Mouse (Mus musculus) hematopoietic stem cell, adult 5-6 weeks (primary cell): ENCODE results near the gene Srrm4. TPM values are rescaled to one million over a fixed set of nuclear protein-coding genes. Genes with fewer than 3 reads are reported as not detected.

ENCODE experiments used
- ATAC-seq, 2 experiments: fragments of 125-278 bp in 1 of 2; replicated peaks in 1 of 2; 2 replicates each; pipeline ENCODE4 v1.8.0; 2016 to 2017; ENCODE audit warnings: inconsistent platforms in 2 of 2, mild to moderate bottlenecking in 2 of 2, moderate number of reproducible peaks in 2 of 2, low read depth in 1 of 2, moderate TSS enrichment in 1 of 2; ENCODE audit not compliant: low FRiP score in 2 of 2, poor library complexity in 2 of 2, severe bottlenecking in 2 of 2, insufficient read depth in 1 of 2, low TSS enrichment in 1 of 2
- total RNA-seq: library from RNA; stranded (forward); fragments of 172-1452, 232-1000 nt; gene quantifications from 2 replicates; pipeline ENCODE4 v1.2.3, GENCODE M21; 2017

The Srrm4 gene
- total RNA-seq, 1 experiment from 2014 or later = not detected

GRCm38 (mm10) chr5:116563713-116564112, 27.9 kb downstream of the Srrm4 start:
- no peak for ATAC-seq

- ATAC-seq = no peak
Observed at GRCm38 (mm10) chr5:116559091-116559490, 32.5 kb downstream of the Srrm4 start.

GRCm38 (mm10) chr5:116556614-116557013, 35.0 kb downstream of the Srrm4 start:
- ATAC-seq = no peak

- ATAC-seq = no peak
Observed at GRCm38 (mm10) chr5:116553868-116554267, 37.7 kb downstream of the Srrm4 start.

- no peak for ATAC-seq
Observed at GRCm38 (mm10) chr5:116553106-116553505, 38.5 kb downstream of the Srrm4 start.

GRCm38 (mm10) chr5:116552584-116552983, 39.0 kb downstream of the Srrm4 start:
- ATAC-seq = no peak

- no peak for ATAC-seq
Observed at GRCm38 (mm10) chr5:116545746-116546145, 45.9 kb downstream of the Srrm4 start.

GRCm38 (mm10) chr5:116542317-116542716, 49.3 kb downstream of the Srrm4 start:
- no peak for ATAC-seq

- no peak for ATAC-seq
Observed at GRCm38 (mm10) chr5:116541128-116541527, 50.5 kb downstream of the Srrm4 start.

- ATAC-seq = no peak
Observed at GRCm38 (mm10) chr5:116539360-116539759, 52.3 kb downstream of the Srrm4 start.

GRCm38 (mm10) chr5:116538491-116538890, 53.1 kb downstream of the Srrm4 start:
- no peak for ATAC-seq

- no peak for ATAC-seq
Observed at GRCm38 (mm10) chr5:116526324-116526723, 65.3 kb downstream of the Srrm4 start.

GRCm38 (mm10) chr5:116525308-116525707, 66.3 kb downstream of the Srrm4 start:
- no peak for ATAC-seq

GRCm38 (mm10) chr5:116523553-116523952, 68.1 kb downstream of the Srrm4 start:
- ATAC-seq = no peak

GRCm38 (mm10) chr5:116523079-116523478, 68.5 kb downstream of the Srrm4 start:
- ATAC-seq = no peak

GRCm38 (mm10) chr5:116522273-116522672, 69.3 kb downstream of the Srrm4 start:
- ATAC-seq = no peak

GRCm38 (mm10) chr5:116518047-116518446, 73.6 kb downstream of the Srrm4 start:
- ATAC-seq = no peak

- ATAC-seq = no peak
Observed at GRCm38 (mm10) chr5:116512135-116512534, 79.5 kb downstream of the Srrm4 start.

- ATAC-seq = no peak
Observed at GRCm38 (mm10) chr5:116510229-116510628, 81.4 kb downstream of the Srrm4 start.

GRCm38 (mm10) chr5:116501342-116501741, 90.3 kb downstream of the Srrm4 start:
- ATAC-seq = no peak
